Mouse (Mus musculus) forebrain, embryonic 15.5 days (tissue): ENCODE measurements around the gene Zfp512b. TPM values are rescaled to one million over a fixed set of nuclear protein-coding genes. Genes with fewer than 3 reads are reported as not detected.

Experiments used
- ATAC-seq: fragments of 200-750 bp; cut with Nextera tagmentation; replicated peaks from 2 replicates; pipeline ENCODE4 v1.8.0; 2017; ENCODE audit warnings: mild to moderate bottlenecking, moderate TSS enrichment, moderate library complexity
- H3K27ac ChIP-seq: fragments of 300-500 bp; sonication (generic); replicated peaks from 2 replicates; pipeline ENCODE4 v1.5.1; 2015; ENCODE audit warnings: mild to moderate bottlenecking, inconsistent platforms
- H3K27me3 ChIP-seq: fragments of 300-500 bp; sonication (generic); 2 replicates; pipeline ENCODE4 v1.6.1; 2015; ENCODE audit warnings: inconsistent platforms
- H3K36me3 ChIP-seq: fragments of 300-500 bp; sonication (generic); 2 replicates; pipeline ENCODE4 v1.6.1; 2015; ENCODE audit warnings: mild to moderate bottlenecking, inconsistent platforms
- H3K4me1 ChIP-seq: fragments of 300-500 bp; sonication (generic); 2 replicates; pipeline ENCODE4 v1.6.1; 2015; ENCODE audit warnings: inconsistent platforms
- H3K4me2 ChIP-seq: fragments of 300-500 bp; sonication (generic); replicated peaks from 2 replicates; pipeline ENCODE4 v1.6.1; 2015; ENCODE audit warnings: mild to moderate bottlenecking, inconsistent platforms
- H3K4me3 ChIP-seq: fragments of 300-500 bp; sonication (generic); 2 replicates; pipeline ENCODE4 v1.5.1; 2015; ENCODE audit warnings: mild to moderate bottlenecking, inconsistent platforms
- H3K9ac ChIP-seq: fragments of 300-500 bp; sonication (generic); replicated peaks from 2 replicates; pipeline ENCODE4 v1.6.1; 2015; ENCODE audit warnings: mild to moderate bottlenecking, inconsistent platforms
- H3K9me3 ChIP-seq: fragments of 300-500 bp; sonication (generic); 2 replicates; pipeline ENCODE4 v1.6.1; 2016; ENCODE audit warnings: inconsistent platforms
- WGBS: fragments of 180-500 bp; shearing (Covaris S2); methylation state at CpG from one replicate; pipeline ENCODE4 v1.1.7; 2015; ENCODE audit warnings: mixed read lengths; 5-methylcytosine and 5-hydroxymethylcytosine counted together
- polyA plus RNA-seq: library from polyadenylated mRNA; unstranded; fragments of >200 nt; fragmentation: Nextera tagmentation; extraction: Ambion mirVana; gene quantifications from 2 replicates; pipeline ENCODE4 v1.2.1, GENCODE M21; 2015

The Zfp512b gene
- 76.5 and 83.7 TPM in 2 replicates for polyA plus RNA-seq

- no peaks in the 10 kb centered on the region for H3K27me3 ChIP-seq
- under 1% methylated on average over 78 of the region's 97 CpGs for WGBS
Observed at GRCm38 (mm10) chr2:181592231-181593041, at the start of gene Zfp512b. Zfp512b (minus strand) TSS chr2:181592803.

GRCm38 (mm10) chr2:181635865-181636264, 43.3 kb upstream of the Zfp512b start:
- WGBS: 89% methylated on average over 3 of the region's 3 CpGs
- no peak overlapping the region for H3K4me3 ChIP-seq
- H3K4me1 ChIP-seq: no peaks in the 10 kb centered on the region
- H3K4me2 ChIP-seq: no peak overlapping the region
- H3K9me3 ChIP-seq: no peaks in the 10 kb centered on the region
- H3K36me3 ChIP-seq: peaks cover 69% of the 10 kb centered on the region
- no peak for ATAC-seq
- no peak overlapping the region for H3K9ac ChIP-seq
- H3K27ac ChIP-seq: no peak overlapping the region
- H3K27me3 ChIP-seq: no peaks in the 10 kb centered on the region

More at GRCm38 (mm10) chr2:181592231-181593041, at the start of gene Zfp512b:
- peak within 1 kb of the TSS; percentile 89 for H3K4me2 ChIP-seq
- ATAC-seq: peak; percentile 83
- no peaks in the 10 kb centered on the region for H3K9me3 ChIP-seq
- peaks cover 33% of the 10 kb centered on the region for H3K36me3 ChIP-seq
- H3K9ac ChIP-seq: peak within 1 kb of the TSS; percentile 98
- peak within 1 kb of the TSS; percentile 89 for H3K27ac ChIP-seq
- peak within 1 kb of the TSS; percentile 91 for H3K4me3 ChIP-seq
- peaks cover 28% of the 10 kb centered on the region for H3K4me1 ChIP-seq

GRCm38 (mm10) chr2:181632624-181633023, 40.0 kb upstream of the Zfp512b start:
- 93% methylated on average over 6 of the region's 6 CpGs for WGBS
- Histone ChIP-seq H3K9me3 (no peaks in the 10 kb centered on the region), H3K4me1 (no peaks in the 10 kb centered on the region), H3K4me2 (no peak overlapping the region), H3K27me3 (no peaks in the 10 kb centered on the region), H3K9ac (no peak overlapping the region), H3K27ac (no peak overlapping the region), H3K36me3 (peaks cover 57% of the 10 kb centered on the region), H3K4me3 (no peak overlapping the region)
- ATAC-seq: no peak

GRCm38 (mm10) chr2:181628471-181628870, 35.9 kb upstream of the Zfp512b start:
- ATAC-seq: no peak
- H3K4me3 ChIP-seq: no peak overlapping the region
- H3K4me1 ChIP-seq: no peaks in the 10 kb centered on the region
- H3K9me3 ChIP-seq: no peaks in the 10 kb centered on the region
- H3K27me3 ChIP-seq: no peaks in the 10 kb centered on the region
- H3K27ac ChIP-seq: no peak overlapping the region
- H3K9ac ChIP-seq: no peak overlapping the region
- H3K36me3 ChIP-seq: peaks cover 44% of the 10 kb centered on the region
- H3K4me2 ChIP-seq: no peak overlapping the region

GRCm38 (mm10) chr2:181623401-181623800, 30.8 kb upstream of the Zfp512b start:
- Histone ChIP-seq H3K27ac (no peak overlapping the region), H3K36me3 (peaks cover 56% of the 10 kb centered on the region)
- no peak for ATAC-seq

GRCm38 (mm10) chr2:181618761-181619495, 26.3 kb upstream of the Zfp512b start:
- Histone ChIP-seq H3K36me3 (peaks cover 60% of the 10 kb centered on the region), H3K4me2 (no peak overlapping the region), H3K9me3 (no peaks in the 10 kb centered on the region), H3K4me1 (no peaks in the 10 kb centered on the region), H3K4me3 (no peak overlapping the region), H3K9ac (no peak overlapping the region), H3K27me3 (no peaks in the 10 kb centered on the region), H3K27ac (no peak overlapping the region)
- WGBS: 88% methylated on average over 5 of the region's 5 CpGs
- ATAC-seq: no peak

More at GRCm38 (mm10) chr2:181623401-181623800, 30.8 kb upstream of the Zfp512b start:
- no peaks in the 10 kb centered on the region for H3K4me1 ChIP-seq
- H3K4me3 ChIP-seq: no peak overlapping the region
- H3K9ac ChIP-seq: no peak overlapping the region
- H3K4me2 ChIP-seq: no peak overlapping the region
- no peaks in the 10 kb centered on the region for H3K27me3 ChIP-seq
- no peaks in the 10 kb centered on the region for H3K9me3 ChIP-seq

- H3K4me1 ChIP-seq: peaks cover 41% of the 10 kb centered on the region
- H3K9me3 ChIP-seq: no peaks in the 10 kb centered on the region
- no peak overlapping the region for H3K27ac ChIP-seq
- H3K27me3 ChIP-seq: no peaks in the 10 kb centered on the region
- 0 out of 2 replicates have a peak overlapping the region, but pooled peaks have one; percentile 83 for H3K9ac ChIP-seq
- ATAC-seq: no peak
- no peaks in the 10 kb centered on the region for H3K36me3 ChIP-seq
- H3K4me3 ChIP-seq: no peak overlapping the region; the same call in 1 of the 2 replicates
- H3K4me2 ChIP-seq: peak overlapping the region; percentile 66; the same call in 1 of the 2 replicates
- whole genome bisulfite sequencing: 77% methylated on average over 4 of the region's 4 CpGs
Observed at GRCm38 (mm10) chr2:181602367-181602766, 9.8 kb upstream of the Zfp512b start.

- H3K9ac ChIP-seq: peak overlapping the region; percentile 83
- H3K4me3 ChIP-seq: peak overlapping the region; percentile 79
- peaks cover 44% of the 10 kb centered on the region for H3K4me1 ChIP-seq
- no peak for ATAC-seq
- H3K4me2 ChIP-seq: peak overlapping the region; percentile 66
- H3K27ac ChIP-seq: no peak overlapping the region
- H3K27me3 ChIP-seq: no peaks in the 10 kb centered on the region
- 30% methylated on average over 10 of the region's 10 CpGs for WGBS
- H3K9me3 ChIP-seq: no peaks in the 10 kb centered on the region
- no peaks in the 10 kb centered on the region for H3K36me3 ChIP-seq
Observed at GRCm38 (mm10) chr2:181601751-181602145, 9.1 kb upstream of the Zfp512b start.

GRCm38 (mm10) chr2:181600828-181601750, 8.5 kb upstream of the Zfp512b start:
- ATAC-seq: peak; percentile 95
- H3K4me2 ChIP-seq: peak overlapping the region; percentile 66
- peak overlapping the region; percentile 83 for H3K9ac ChIP-seq
- H3K27me3 ChIP-seq: no peaks in the 10 kb centered on the region
- 1% methylated on average over 57 of the region's 57 CpGs for WGBS
- H3K4me1 ChIP-seq: peaks cover 44% of the 10 kb centered on the region
- H3K27ac ChIP-seq: peak overlapping the region; percentile 70
- peaks cover 4% of the 10 kb centered on the region; the same call in 1 of the 2 replicates for H3K36me3 ChIP-seq
- no peaks in the 10 kb centered on the region for H3K9me3 ChIP-seq
- peak overlapping the region; percentile 79 for H3K4me3 ChIP-seq

- Histone ChIP-seq H3K9ac (peak overlapping the region; percentile 43; the same call in 1 of the 2 replicates), H3K27me3 (no peaks in the 10 kb centered on the region), H3K4me2 (peak overlapping the region; percentile 66), H3K36me3 (peaks cover 4% of the 10 kb centered on the region; the same call in 1 of the 2 replicates), H3K4me3 (peak overlapping the region; percentile 79), H3K9me3 (no peaks in the 10 kb centered on the region), H3K27ac (peak overlapping the region; percentile 70; the same call in 1 of the 2 replicates), H3K4me1 (peaks cover 44% of the 10 kb centered on the region)
- no peak for ATAC-seq
- WGBS: 63% methylated on average over 6 of the region's 6 CpGs
Observed at GRCm38 (mm10) chr2:181600226-181600758, 7.7 kb upstream of the Zfp512b start.
